ENCODE assay signal across 10 mouse cellular contexts in genomic region chr6:135351638-135352302, GRCm38 (mm10). TPM values are rescaled to one million over a fixed set of nuclear protein-coding genes. Genes with fewer than 3 reads are reported as not detected.
DNase-seq lines count a peak whose midpoint lies in the region.
"Had no signal": no experiment of that assay in that cellular context is flagged by ENCODE, and none has a peak within 500 bp of the region (broad histone marks: within the 10 kb centered on the region; RNA-seq: fewer than 3 reads in every experiment).

No protein-coding gene starts in this region.

- peak; percentile 35 for DNase-seq in gastrocnemius, adult 18-20 months (ENCODE audit: low spot score)
- DNase-seq in gastrocnemius, adult 8-10 months (ENCODE audit: low spot score in 2 of 2): no peak
- peak; percentile 65 for DNase-seq in urinary bladder, postnatal 14 days (ENCODE audit: low spot score)
- DNase-seq in urinary bladder, postnatal 25 days (ENCODE audit: low spot score): no peak
- DNase-seq in kidney, postnatal 14 days: peak; percentile 91
- DNase-seq in right cerebral cortex, adult 2 months (ENCODE audit: low spot score in 2 of 2): no peak
- DNase-seq in thymus, postnatal 25 days: no peak
- no peak for DNase-seq in adrenal gland, postnatal 4 days (ENCODE audit: low spot score in 2 of 2)
- DNase-seq: midbrain, embryonic 14.5 days had no signal

RNA-seq across cellular contexts. Expression of gene Emp1, which starts 10.6 kb away (rescaled TPM):
- total RNA-seq in gastrocnemius, adult 18-20 months (2021): 10 to 100 TPM; 20.3 to 48.7 TPM
- total RNA-seq in gastrocnemius, adult 8-10 months (2022): 10 to 100 TPM; 12.3 to 26.2 (median 18.0) TPM
- total RNA-seq in adrenal gland, postnatal 4 days (2021): 100 to 1,000 TPM; 110 to 112 TPM

RNA-seq across cellular contexts. Expression of gene Pbp2, which starts 41.6 kb away (rescaled TPM):
- total RNA-seq in gastrocnemius, adult 18-20 months (2021): not detected
- not detected for total RNA-seq in gastrocnemius, adult 8-10 months (2022)
- not detected for total RNA-seq in adrenal gland, postnatal 4 days (2021)
- total RNA-seq: heart, postnatal 25 days had no signal

Comparison
In these comparisons a context has a peak if more than half of its experiments do, and no peak if none do; other contexts are left out.
1. DNase-seq: peak in gastrocnemius, adult 18-20 months (single experiment), urinary bladder, postnatal 14 days (single experiment) and kidney, postnatal 14 days (single experiment); none in gastrocnemius, adult 8-10 months (0 of 2), urinary bladder, postnatal 25 days (single experiment), right cerebral cortex, adult 2 months (0 of 2), thymus, postnatal 25 days (single experiment) and adrenal gland, postnatal 4 days (0 of 2).